Mouse (Mus musculus): ENCODE data around the gene Pnpla1.

GRCm38 (mm10) chr17:28824896-28825295 is 33.3 kb upstream of the Pnpla1 start:
- TF ChIP-seq CTCF (IDR thresholded peaks at IDR 0.05; ENCODE audit: borderline replicate concordance, extremely low read depth, insufficient read depth, insufficient read length): no peak
- TF ChIP-seq POLR2A (IDR thresholded peaks at IDR 0.05; ENCODE audit: borderline replicate concordance, extremely low read depth, insufficient read depth, insufficient read length, poor library complexity, severe bottlenecking): no peak

Data from brain, embryonic 14.5 days (tissue).